Mouse (Mus musculus) lung, adult 2 months (tissue): ENCODE data around the gene Rrp1.

Source experiments
- CTCF ChIP-seq: fragments of 200-500 bp; IDR thresholded peaks from 2 replicates; pipeline ENCODE4 v1.5.1; 2011; ENCODE audit warnings: mild to moderate bottlenecking, low read length, control low read depth; ENCODE audit not compliant: insufficient read depth
- POLR2A ChIP-seq: fragments of 200-500 bp; IDR thresholded peaks from 2 replicates; pipeline ENCODE4 v1.6.1; 2011; ENCODE audit warnings: low read depth, mild to moderate bottlenecking, control low read depth, low read length, borderline replicate concordance; ENCODE audit errors: extremely low read depth

DNA sequence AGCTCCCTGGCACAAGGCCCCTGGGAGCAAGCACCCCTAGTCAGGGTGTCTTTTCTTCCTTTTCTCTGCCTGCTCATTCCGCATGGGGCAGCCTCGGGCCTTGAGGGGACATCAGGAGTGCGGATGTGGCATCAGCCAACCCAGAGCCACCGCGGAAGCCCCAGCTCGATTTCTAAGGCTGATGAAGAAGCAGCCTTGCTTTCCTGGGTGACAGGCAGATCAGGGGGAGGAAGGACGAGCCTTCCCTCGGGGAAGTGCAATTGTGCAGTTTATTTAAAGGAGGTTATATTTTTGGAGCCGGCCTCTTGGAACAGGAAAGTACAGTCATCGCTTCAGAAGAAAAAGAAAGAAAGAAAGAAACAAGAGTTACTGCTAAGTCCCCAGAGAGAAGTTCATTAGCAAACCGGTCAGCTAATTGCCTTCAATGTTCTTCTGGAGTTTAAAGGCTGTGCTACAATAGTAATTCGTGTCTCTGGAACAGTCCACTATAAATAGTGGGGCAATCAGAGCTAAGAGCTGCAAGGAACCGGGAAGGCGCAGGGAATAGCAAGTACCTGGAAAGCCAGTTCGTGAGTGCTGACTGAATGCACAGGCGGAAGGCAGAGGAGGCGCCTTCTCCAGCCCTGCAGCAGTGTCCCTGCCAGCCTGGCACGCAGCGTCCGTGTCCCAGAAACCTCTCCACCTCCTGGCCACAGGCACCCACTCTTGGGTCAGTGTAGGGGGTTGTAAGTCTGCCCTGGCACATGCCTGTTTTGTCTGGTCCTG is 24.4 kb downstream of the Rrp1 start:
- TF ChIP-seq POLR2A (no peak), CTCF (no peak)
